Mouse (Mus musculus): ENCODE measurements around the gene Slc9a1. TPM values are rescaled to one million over a fixed set of nuclear protein-coding genes. Genes with fewer than 3 reads are reported as not detected.

Slc9a1 gene
- total and polyA plus RNA-seq, 2 experiments from 2014 or later, result 4.4 to 30.8 TPM

- Histone ChIP-seq H3K9ac (replicated peaks; ENCODE audit: low read depth, low read length) (peak overlapping the region; percentile 78), H3K9me3 (replicated peaks; ENCODE audit: control insufficient read depth, low read length) (no peaks in the 10 kb centered on the region), H3K27ac (ENCODE audit: low read depth) (peak overlapping the region; percentile 78), H3K4me3 (ENCODE audit: low read depth, low read length) (peak overlapping the region; percentile 80), H3K27me3 (ENCODE audit: control insufficient read depth, insufficient read depth, low read length) (no peaks in the 10 kb centered on the region; the same call in 1 of the 2 replicates), H3K36me3 (replicated peaks; ENCODE audit: control insufficient read depth, insufficient read depth, low read length) (no peaks in the 10 kb centered on the region), H3K4me2 (ENCODE audit: low read depth, low read length) (peak overlapping the region; percentile 77), H3K4me1 (ENCODE audit: control insufficient read depth, insufficient read depth) (no peaks in the 10 kb centered on the region)
- TF ChIP-seq CTCF (IDR thresholded peaks at IDR 0.05; ENCODE audit: low read depth), result no peak
- no peak for TF ChIP-seq EP300 (IDR thresholded peaks at IDR 0.05; ENCODE audit: low read depth)
- DNase-seq (ENCODE audit: low spot score), result peak; percentile 23
- peak; percentile 23 for ATAC-seq (ENCODE audit: insufficient read depth, low read depth)
- WGBS, result under 1% methylated on average over 39 of the region's 39 CpGs
Measured at GRCm38 (mm10) chr4:133338521-133339095, 30.9 kb upstream of the Slc9a1 start.

GRCm38 (mm10) chr4:133339148-133339749, 30.3 kb upstream of the Slc9a1 start:
- under 1% methylated on average over 58 of the region's 60 CpGs for WGBS
- H3K4me1 ChIP-seq (ENCODE audit: control insufficient read depth, insufficient read depth), result no peaks in the 10 kb centered on the region
- DNase-seq (ENCODE audit: low spot score) (peak; percentile 95), ATAC-seq (ENCODE audit: insufficient read depth, low read depth) (peak; percentile 96)
- peak overlapping the region; percentile 80 for H3K4me3 ChIP-seq (ENCODE audit: low read depth, low read length)
- H3K36me3 ChIP-seq (replicated peaks; ENCODE audit: control insufficient read depth, insufficient read depth, low read length), result no peaks in the 10 kb centered on the region
- H3K9ac ChIP-seq (replicated peaks; ENCODE audit: low read depth, low read length), result peak overlapping the region; percentile 78
- no peaks in the 10 kb centered on the region; the same call in 1 of the 2 replicates for H3K27me3 ChIP-seq (ENCODE audit: control insufficient read depth, insufficient read depth, low read length)
- peak overlapping the region; percentile 77 for H3K4me2 ChIP-seq (ENCODE audit: low read depth, low read length)
- TF ChIP-seq EP300 (IDR thresholded peaks at IDR 0.05; ENCODE audit: low read depth) (peak; percentile 52; the same call in 1 of the 2 replicates), CTCF (IDR thresholded peaks at IDR 0.05; ENCODE audit: low read depth) (no peak)
- no peaks in the 10 kb centered on the region for H3K9me3 ChIP-seq (replicated peaks; ENCODE audit: control insufficient read depth, low read length)
- H3K27ac ChIP-seq (ENCODE audit: low read depth), result peak overlapping the region; percentile 78

- Histone ChIP-seq H3K27ac (ENCODE audit: low read depth) (no peak overlapping the region), H3K9me3 (replicated peaks; ENCODE audit: control insufficient read depth, low read length) (no peaks in the 10 kb centered on the region), H3K36me3 (replicated peaks; ENCODE audit: control insufficient read depth, insufficient read depth, low read length) (no peaks in the 10 kb centered on the region), H3K4me1 (ENCODE audit: control insufficient read depth, insufficient read depth) (no peaks in the 10 kb centered on the region), H3K4me2 (ENCODE audit: low read depth, low read length) (no peak overlapping the region), H3K27me3 (ENCODE audit: control insufficient read depth, insufficient read depth, low read length) (no peaks in the 10 kb centered on the region; the same call in 1 of the 2 replicates), H3K4me3 (ENCODE audit: low read depth, low read length) (no peak overlapping the region), H3K9ac (replicated peaks; ENCODE audit: low read depth, low read length) (no peak overlapping the region)
- no peak for ATAC-seq (ENCODE audit: insufficient read depth, low read depth)
- DNase-seq (ENCODE audit: low spot score), result no peak
- no peak for TF ChIP-seq EP300 (IDR thresholded peaks at IDR 0.05; ENCODE audit: low read depth)
- WGBS, result 75% methylated on average over 2 of the region's 2 CpGs
Measured at GRCm38 (mm10) chr4:133340217-133340616, 29.3 kb upstream of the Slc9a1 start.

- H3K9me3 ChIP-seq (replicated peaks; ENCODE audit: control insufficient read depth, low read length), result no peaks in the 10 kb centered on the region
- H3K4me3 ChIP-seq (ENCODE audit: low read depth, low read length), result no peak overlapping the region
- no peaks in the 10 kb centered on the region; the same call in 1 of the 2 replicates for H3K27me3 ChIP-seq (ENCODE audit: control insufficient read depth, insufficient read depth, low read length)
- ATAC-seq (ENCODE audit: insufficient read depth, low read depth), result no peak
- no peak for DNase-seq (ENCODE audit: low spot score)
- no peaks in the 10 kb centered on the region for H3K36me3 ChIP-seq (replicated peaks; ENCODE audit: control insufficient read depth, insufficient read depth, low read length)
- no peak overlapping the region for H3K9ac ChIP-seq (replicated peaks; ENCODE audit: low read depth, low read length)
- under 1% methylated on average over 4 of the region's 4 CpGs for WGBS
- no peak overlapping the region for H3K4me2 ChIP-seq (ENCODE audit: low read depth, low read length)
- no peak overlapping the region for H3K27ac ChIP-seq (ENCODE audit: low read depth)
- H3K4me1 ChIP-seq (ENCODE audit: control insufficient read depth, insufficient read depth), result no peaks in the 10 kb centered on the region
- TF ChIP-seq EP300 (IDR thresholded peaks at IDR 0.05; ENCODE audit: low read depth), result no peak
- peak; percentile 82 for TF ChIP-seq CTCF (IDR thresholded peaks at IDR 0.05; ENCODE audit: low read depth)
Measured at GRCm38 (mm10) chr4:133344112-133344511, 25.4 kb upstream of the Slc9a1 start.

GRCm38 (mm10) chr4:133345702-133346101, 23.8 kb upstream of the Slc9a1 start:
- Histone ChIP-seq H3K9me3 (replicated peaks; ENCODE audit: control insufficient read depth, low read length) (no peaks in the 10 kb centered on the region), H3K27ac (ENCODE audit: low read depth) (no peak overlapping the region), H3K4me2 (ENCODE audit: low read depth, low read length) (no peak overlapping the region), H3K4me1 (ENCODE audit: control insufficient read depth, insufficient read depth) (no peaks in the 10 kb centered on the region), H3K4me3 (ENCODE audit: low read depth, low read length) (no peak overlapping the region), H3K9ac (replicated peaks; ENCODE audit: low read depth, low read length) (no peak overlapping the region), H3K27me3 (ENCODE audit: control insufficient read depth, insufficient read depth, low read length) (no peaks in the 10 kb centered on the region), H3K36me3 (replicated peaks; ENCODE audit: control insufficient read depth, insufficient read depth, low read length) (no peaks in the 10 kb centered on the region)
- ATAC-seq (ENCODE audit: insufficient read depth, low read depth), result no peak
- no peak for DNase-seq (ENCODE audit: low spot score)
- WGBS, result 82% methylated on average over 6 of the region's 6 CpGs
- TF ChIP-seq CTCF (IDR thresholded peaks at IDR 0.05; ENCODE audit: low read depth) (peak; percentile 13; the same call in 1 of the 2 replicates), EP300 (IDR thresholded peaks at IDR 0.05; ENCODE audit: low read depth) (no peak)

Measured in heart, postnatal 0 days (tissue).